Mouse (Mus musculus): ENCODE results near the gene Zfp735. TPM values are rescaled to one million over a fixed set of nuclear protein-coding genes. Genes with fewer than 3 reads are reported as not detected.

The Zfp735 gene
- polyA plus RNA-seq (2012; rRNA removed), result not detected in 2 replicates

GRCm38 (mm10) chr11:73688478-73688877 lies at the start of gene Zfp735:
Zfp735 (plus strand) TSS chr11:73688778.

Other genes starting within 250 kb of the Zfp735 start
- gene Olfr380, start 231.3 kb upstream of the Zfp735 start, polyA plus RNA-seq (2012; rRNA removed), result not detected in 2 replicates
- gene Olfr381, start 197.2 kb upstream of the Zfp735 start, polyA plus RNA-seq (2012; rRNA removed), result not detected in 2 replicates
- gene Olfr382, start 171.6 kb upstream of the Zfp735 start, polyA plus RNA-seq (2012; rRNA removed), result not detected in 2 replicates
- not detected in 2 replicates for gene Olfr385, start 95.8 kb upstream of the Zfp735 start, polyA plus RNA-seq (2012; rRNA removed)
- not detected in 2 replicates for gene Olfr384, start 90.2 kb upstream of the Zfp735 start, polyA plus RNA-seq (2012; rRNA removed)
- gene Olfr389, start 91.9 kb downstream of the Zfp735 start, polyA plus RNA-seq (2012; rRNA removed), result not detected in 2 replicates
- gene Olfr390, start 94.2 kb downstream of the Zfp735 start, polyA plus RNA-seq (2012; rRNA removed), result not detected in 2 replicates
- not detected in 2 replicates for gene Olfr391-ps, start 114.3 kb downstream of the Zfp735 start, polyA plus RNA-seq (2012; rRNA removed)
- gene Olfr392, start 128.3 kb downstream of the Zfp735 start, polyA plus RNA-seq (2012; rRNA removed), result not detected in 2 replicates
- gene Olfr393, start 162.7 kb downstream of the Zfp735 start, polyA plus RNA-seq (2012; rRNA removed), result not detected in 2 replicates
- not detected in 2 replicates for gene Olfr394, start 202.0 kb downstream of the Zfp735 start, polyA plus RNA-seq (2012; rRNA removed)
- not detected in 2 replicates for gene Olfr395, start 220.5 kb downstream of the Zfp735 start, polyA plus RNA-seq (2012; rRNA removed)
- not detected in 2 replicates for gene Olfr23, start 247.9 kb downstream of the Zfp735 start, polyA plus RNA-seq (2012; rRNA removed)